Mouse (Mus musculus) C2C12 (cell line): ENCODE results near the gene Tex36.

Source experiments
- CTCF ChIP-seq: IDR thresholded peaks from one replicate; pipeline ENCODE4 v1.5.1; 2011; ENCODE audit not compliant: control insufficient read depth, insufficient read depth, insufficient read length
- MYOD1 ChIP-seq: IDR thresholded peaks from one replicate; pipeline ENCODE4 v1.6.1; 2011; ENCODE audit warnings: low read depth; ENCODE audit not compliant: control insufficient read depth, insufficient read length
- USF1 ChIP-seq: IDR thresholded peaks from one replicate; pipeline ENCODE4 v1.6.1; 2011; ENCODE audit warnings: low read depth, mild to moderate bottlenecking, control low read depth, moderate library complexity

DNA sequence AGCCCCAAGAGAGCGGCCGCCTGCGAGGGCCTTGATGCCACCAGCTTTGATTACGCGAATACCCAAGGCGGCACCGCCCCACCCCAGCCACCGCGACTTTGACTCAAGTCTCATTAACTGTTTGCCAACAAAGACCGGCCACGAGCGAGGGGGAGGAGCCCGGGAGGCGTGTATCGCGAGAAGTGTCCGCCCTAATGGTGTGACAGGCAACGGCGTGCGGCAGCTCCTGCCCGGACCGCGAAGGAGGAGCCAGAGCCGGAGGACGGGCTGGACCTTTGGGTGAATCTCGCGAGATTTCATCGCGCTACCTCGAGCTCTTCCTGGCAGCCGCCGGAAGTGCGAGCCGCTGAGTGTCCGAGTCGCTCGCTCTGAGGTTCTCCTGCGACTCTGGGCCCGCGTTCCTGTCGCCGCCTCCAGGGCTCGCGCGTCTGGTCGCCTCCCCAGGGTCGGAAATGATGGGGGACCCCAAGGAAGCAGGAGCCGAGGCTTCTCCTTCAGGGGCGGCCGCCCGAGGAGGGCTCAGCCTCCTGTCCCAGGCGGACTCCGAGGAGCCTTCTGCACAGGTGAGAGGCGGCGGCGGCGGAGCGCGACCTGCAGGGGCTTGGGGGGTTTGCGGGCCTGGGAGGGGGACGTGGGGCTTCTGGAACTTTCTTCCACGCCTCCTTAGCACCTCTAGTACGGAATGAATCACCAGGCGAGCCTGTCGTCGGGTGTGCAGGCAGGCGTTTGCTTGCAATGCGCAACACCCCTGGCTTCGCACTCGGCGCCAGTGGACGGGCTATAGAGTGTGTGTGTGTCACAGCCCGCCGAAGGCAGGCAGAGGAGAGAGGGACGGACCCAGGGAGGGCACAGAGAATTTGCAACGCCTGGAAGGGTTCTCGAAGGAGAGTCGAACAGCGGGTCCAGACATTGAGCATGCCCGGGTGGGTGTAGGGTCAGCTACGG is 35.7 kb upstream of the Tex36 start, which contains the start of gene Edrf1:
- TF ChIP-seq CTCF, result no peak
- no peak for TF ChIP-seq MYOD1
- no peak for TF ChIP-seq USF1
